Mouse (Mus musculus): Measurements from ENCODE around the gene Tas1r1. TPM values are rescaled to one million over a fixed set of nuclear protein-coding genes. Genes with fewer than 3 reads are reported as not detected.
A peak's percentile ranks its signal among the peaks of the same experiment; 100 is the strongest.

The Tas1r1 gene
- polyA plus RNA-seq, 1 experiment = not detected

DNA sequence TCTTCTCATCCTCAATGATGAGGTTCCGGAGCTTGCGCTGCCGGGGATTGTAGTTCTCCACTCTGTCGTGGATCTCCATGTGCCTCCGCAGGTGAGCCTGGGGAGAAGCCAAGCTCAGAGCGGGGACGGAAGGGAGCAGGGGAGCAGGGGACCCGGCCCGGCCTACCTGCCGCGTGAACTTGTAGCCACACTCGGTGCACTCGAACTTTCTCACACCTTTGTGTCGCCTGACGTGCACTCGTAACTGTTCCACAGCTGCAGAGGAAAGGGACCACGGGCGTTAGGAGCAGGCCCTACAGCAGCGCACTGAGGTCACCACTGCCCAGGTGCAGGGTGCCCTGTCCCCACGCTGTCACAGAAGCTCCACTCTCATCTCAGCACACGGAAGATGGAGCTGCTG lies 18.3 kb downstream of the Tas1r1 start:
- H3K27ac ChIP-seq (ENCODE audit: insufficient read depth, low read depth, low read length) = no peak overlapping the region
- H3K27me3 ChIP-seq (ENCODE audit: control insufficient read depth, insufficient read depth, low read length) = no peaks in the 10 kb centered on the region
- H3K4me3 ChIP-seq (ENCODE audit: low read depth, low read length) = no peak overlapping the region
- TF ChIP-seq POLR2A (IDR thresholded peaks at IDR 0.05; ENCODE audit: low read depth, low read length) (no peak), CTCF (IDR thresholded peaks at IDR 0.05; ENCODE audit: extremely low read depth, insufficient read length, insufficient replicate concordance, low read depth, low read length) (no peak)
- WGBS = 91% methylated on average over 21 of the region's 21 CpGs
- H3K4me1 ChIP-seq (ENCODE audit: control insufficient read depth, insufficient read depth, insufficient read length, low read length) = no peaks in the 10 kb centered on the region
- peaks cover 37% of the 10 kb centered on the region for H3K36me3 ChIP-seq (ENCODE audit: control insufficient read depth, insufficient read depth, low read length)

DNA sequence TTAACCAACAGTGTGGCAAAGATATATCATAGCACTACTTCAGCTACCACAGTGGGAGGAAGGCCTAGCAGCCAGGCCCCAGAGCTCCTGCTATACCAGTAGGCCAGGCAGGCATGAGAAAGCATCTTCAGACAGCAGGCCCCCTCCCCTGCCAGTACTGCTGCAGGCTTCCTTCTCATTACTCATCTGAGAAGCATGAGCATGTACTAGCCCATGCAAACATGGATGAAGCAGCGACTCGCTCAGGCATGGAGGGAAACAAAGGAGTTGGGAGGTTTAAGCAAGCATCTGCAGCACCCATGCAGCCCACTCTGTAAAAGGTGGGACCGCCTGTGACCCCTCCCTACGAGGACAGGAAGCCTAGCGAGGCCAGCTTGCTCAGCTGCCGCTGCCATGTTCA lies 19.3 kb downstream of the Tas1r1 start:
- Histone ChIP-seq H3K4me1 (ENCODE audit: control insufficient read depth, insufficient read depth, insufficient read length, low read length) (no peaks in the 10 kb centered on the region), H3K4me3 (ENCODE audit: low read depth, low read length) (no peak overlapping the region), H3K27me3 (ENCODE audit: control insufficient read depth, insufficient read depth, low read length) (no peaks in the 10 kb centered on the region), H3K27ac (ENCODE audit: insufficient read depth, low read depth, low read length) (no peak overlapping the region), H3K36me3 (ENCODE audit: control insufficient read depth, insufficient read depth, low read length) (peaks cover 37% of the 10 kb centered on the region)
- WGBS = 86% methylated on average over 6 of the region's 6 CpGs
- TF ChIP-seq POLR2A (IDR thresholded peaks at IDR 0.05; ENCODE audit: low read depth, low read length) = no peak

DNA sequence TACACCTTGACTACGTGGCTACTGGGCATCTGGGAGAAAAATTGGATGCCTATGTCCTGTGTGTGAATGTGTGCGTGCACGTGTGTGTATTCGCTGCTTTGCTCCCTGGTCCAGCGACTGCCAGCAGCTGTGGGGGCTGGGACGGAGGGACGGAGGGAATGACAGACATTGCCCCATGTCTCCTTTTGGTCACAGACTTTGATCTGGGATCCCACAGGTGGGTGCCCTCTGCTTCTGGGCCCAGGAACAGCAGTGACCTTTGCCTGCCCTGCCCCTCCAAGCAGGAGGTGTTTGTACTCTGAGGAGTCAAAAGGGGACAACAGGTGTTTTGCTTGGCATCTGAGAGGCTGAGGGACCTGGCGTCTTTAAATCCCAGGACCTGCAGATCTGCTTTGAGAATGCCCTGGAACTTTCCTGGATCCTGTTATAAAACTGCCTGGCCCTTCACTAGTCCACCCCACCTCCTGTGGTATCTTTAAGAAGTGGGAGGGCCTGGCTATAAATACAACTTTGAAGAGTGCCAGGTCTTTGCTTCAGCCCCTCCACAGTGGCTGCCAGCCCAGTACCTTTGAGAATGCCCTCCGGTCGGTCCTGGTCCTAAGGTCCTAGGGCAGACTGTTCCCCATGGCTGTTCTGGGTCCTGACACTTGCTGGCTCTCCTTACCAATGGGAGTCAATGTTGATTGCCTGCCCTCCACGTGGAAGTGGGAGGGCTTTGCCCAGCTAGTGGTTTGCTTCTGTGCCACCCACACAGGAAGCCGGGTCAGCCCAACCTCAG lies 25.1 kb downstream of the Tas1r1 start:
- H3K4me3 ChIP-seq (ENCODE audit: low read depth, low read length) = no peak overlapping the region
- peaks cover 29% of the 10 kb centered on the region for H3K4me1 ChIP-seq (ENCODE audit: control insufficient read depth, insufficient read depth, insufficient read length, low read length)
- TF ChIP-seq CTCF (IDR thresholded peaks at IDR 0.05; ENCODE audit: extremely low read depth, insufficient read length, insufficient replicate concordance, low read depth, low read length) (no peak), POLR2A (IDR thresholded peaks at IDR 0.05; ENCODE audit: low read depth, low read length) (no peak)
- no peak overlapping the region for H3K27ac ChIP-seq (ENCODE audit: insufficient read depth, low read depth, low read length)
- peaks cover 10% of the 10 kb centered on the region for H3K36me3 ChIP-seq (ENCODE audit: control insufficient read depth, insufficient read depth, low read length)
- H3K27me3 ChIP-seq (ENCODE audit: control insufficient read depth, insufficient read depth, low read length) = no peaks in the 10 kb centered on the region
- WGBS = 57% methylated on average over 12 of the region's 12 CpGs

DNA sequence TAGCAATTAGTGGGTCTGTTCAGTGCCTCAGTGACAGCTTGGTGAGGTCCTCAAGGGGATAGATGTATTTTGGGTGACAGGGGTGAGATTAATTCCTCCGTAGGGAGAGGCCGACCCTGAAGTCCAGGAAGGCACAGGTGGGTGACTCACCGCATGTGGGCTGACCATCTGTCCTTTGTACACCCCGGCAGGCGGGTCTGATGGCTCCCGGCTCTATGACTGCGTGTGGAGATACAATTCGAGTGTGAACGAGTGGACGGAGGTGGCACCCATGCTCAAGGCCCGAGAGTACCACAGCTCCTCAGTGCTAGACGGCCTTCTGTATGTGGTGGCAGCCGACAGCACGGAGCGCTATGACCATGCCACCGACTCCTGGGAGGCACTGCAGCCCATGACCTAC lies 26.3 kb downstream of the Tas1r1 start:
- Histone ChIP-seq H3K4me1 (ENCODE audit: control insufficient read depth, insufficient read depth, insufficient read length, low read length) (peaks cover 29% of the 10 kb centered on the region), H3K27me3 (ENCODE audit: control insufficient read depth, insufficient read depth, low read length) (no peaks in the 10 kb centered on the region), H3K36me3 (ENCODE audit: control insufficient read depth, insufficient read depth, low read length) (peaks cover 10% of the 10 kb centered on the region), H3K27ac (ENCODE audit: insufficient read depth, low read depth, low read length) (no peak overlapping the region), H3K4me3 (ENCODE audit: low read depth, low read length) (no peak overlapping the region)
- 85% methylated on average over 16 of the region's 16 CpGs for WGBS
- TF ChIP-seq POLR2A (IDR thresholded peaks at IDR 0.05; ENCODE audit: low read depth, low read length) (no peak), CTCF (IDR thresholded peaks at IDR 0.05; ENCODE audit: extremely low read depth, insufficient read length, insufficient replicate concordance, low read depth, low read length) (no peak)

DNA sequence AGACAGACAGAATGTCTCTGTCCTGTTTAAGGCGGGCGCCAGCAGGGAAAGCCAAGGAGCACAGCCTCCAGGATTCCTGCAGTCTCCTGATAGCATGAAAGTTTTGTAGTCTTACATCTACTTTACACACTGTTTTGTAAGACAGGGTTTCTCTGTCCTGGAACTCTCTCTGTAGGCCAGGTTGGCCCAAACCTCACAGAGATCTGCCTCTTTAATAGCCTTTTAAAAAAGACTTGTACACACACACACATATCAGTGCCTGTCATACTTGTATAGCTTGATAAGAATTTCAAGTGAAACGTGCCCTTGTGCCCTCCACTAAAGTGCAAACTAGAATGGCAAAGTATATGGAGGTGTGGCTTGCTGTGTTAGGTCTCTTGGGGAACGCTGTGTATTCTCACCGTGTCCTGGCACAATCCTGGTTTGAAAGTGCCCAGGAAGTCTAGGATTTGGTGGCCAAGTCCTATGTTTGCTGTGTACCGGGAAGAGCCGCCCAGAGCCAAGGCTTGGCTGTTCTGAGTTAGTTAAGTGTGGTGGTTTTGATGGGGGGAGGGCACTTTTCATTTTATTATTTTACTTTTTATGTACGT lies 27.1 kb downstream of the Tas1r1 start:
- Histone ChIP-seq H3K4me3 (ENCODE audit: low read depth, low read length) (peak overlapping the region; percentile 85), H3K27ac (ENCODE audit: insufficient read depth, low read depth, low read length) (peak overlapping the region; percentile 10; the same call in 1 of the 2 replicates), H3K4me1 (ENCODE audit: control insufficient read depth, insufficient read depth, insufficient read length, low read length) (peaks cover 29% of the 10 kb centered on the region), H3K27me3 (ENCODE audit: control insufficient read depth, insufficient read depth, low read length) (no peaks in the 10 kb centered on the region), H3K36me3 (ENCODE audit: control insufficient read depth, insufficient read depth, low read length) (peaks cover 10% of the 10 kb centered on the region)
- WGBS = 32% methylated on average over 8 of the region's 8 CpGs
- TF ChIP-seq POLR2A (IDR thresholded peaks at IDR 0.05; ENCODE audit: low read depth, low read length) = no peak
- no peak for TF ChIP-seq CTCF (IDR thresholded peaks at IDR 0.05; ENCODE audit: extremely low read depth, insufficient read length, insufficient replicate concordance, low read depth, low read length)

DNA sequence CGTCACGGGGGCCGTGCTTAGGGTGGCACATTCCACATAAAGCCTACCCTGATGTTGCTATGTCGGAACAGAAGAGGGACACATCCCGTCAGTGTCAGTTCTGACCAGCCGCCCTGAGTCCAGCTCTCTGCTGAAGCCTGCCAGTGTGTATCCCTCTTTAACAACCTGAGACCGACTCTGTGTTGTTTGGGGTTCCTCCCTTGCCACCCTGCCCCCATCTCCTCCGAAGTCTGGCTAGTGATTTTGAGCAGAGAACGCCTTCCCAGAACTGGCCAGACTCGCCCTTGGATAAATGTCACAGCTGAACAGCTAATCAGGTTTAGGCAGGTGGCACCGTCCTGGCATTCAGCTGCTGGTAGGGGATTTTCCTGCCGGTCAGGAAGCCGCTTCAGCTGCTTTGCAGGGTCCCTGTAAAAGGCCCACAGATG lies 27.6 kb downstream of the Tas1r1 start:
- Histone ChIP-seq H3K4me1 (ENCODE audit: control insufficient read depth, insufficient read depth, insufficient read length, low read length) (peaks cover 29% of the 10 kb centered on the region), H3K27ac (ENCODE audit: insufficient read depth, low read depth, low read length) (peak overlapping the region; percentile 10), H3K27me3 (ENCODE audit: control insufficient read depth, insufficient read depth, low read length) (no peaks in the 10 kb centered on the region), H3K36me3 (ENCODE audit: control insufficient read depth, insufficient read depth, low read length) (peaks cover 7% of the 10 kb centered on the region), H3K4me3 (ENCODE audit: low read depth, low read length) (peak overlapping the region; percentile 85)
- TF ChIP-seq POLR2A (IDR thresholded peaks at IDR 0.05; ENCODE audit: low read depth, low read length) (no peak), CTCF (IDR thresholded peaks at IDR 0.05; ENCODE audit: extremely low read depth, insufficient read length, insufficient replicate concordance, low read depth, low read length) (no peak)
- WGBS = 8% methylated on average over 13 of the region's 13 CpGs

DNA sequence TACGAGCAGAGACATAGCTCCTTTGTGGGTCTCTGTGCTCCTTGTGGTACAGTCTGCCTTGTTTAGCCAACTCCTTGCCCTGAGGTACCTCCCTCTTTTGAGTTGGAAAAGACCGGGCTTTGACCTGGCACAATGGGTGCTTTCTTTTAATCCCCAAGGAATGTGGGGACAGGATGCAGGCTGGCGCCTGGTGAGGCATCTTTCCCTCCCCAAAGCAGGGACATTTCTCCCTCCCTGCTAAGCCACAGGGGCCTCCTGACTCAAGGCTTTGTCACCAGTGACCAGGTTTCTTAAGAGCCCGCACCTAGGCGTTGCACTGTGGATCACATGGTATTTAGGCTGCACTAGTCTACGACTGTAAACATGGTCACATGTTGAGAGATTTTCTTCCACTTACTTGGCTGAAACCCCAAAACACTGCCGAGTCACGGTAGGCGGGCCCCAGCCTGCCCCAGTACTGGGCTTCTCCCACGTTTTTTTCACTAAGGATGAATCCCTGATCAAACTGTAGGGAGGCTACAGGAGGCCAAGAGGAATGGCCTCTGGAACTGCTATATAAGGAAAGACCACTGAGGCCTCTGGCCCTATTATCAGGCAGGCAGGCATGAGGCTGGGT lies 28.2 kb downstream of the Tas1r1 start:
- Histone ChIP-seq H3K27me3 (ENCODE audit: control insufficient read depth, insufficient read depth, low read length) (no peaks in the 10 kb centered on the region), H3K4me3 (ENCODE audit: low read depth, low read length) (peak overlapping the region; percentile 85), H3K36me3 (ENCODE audit: control insufficient read depth, insufficient read depth, low read length) (peaks cover 2% of the 10 kb centered on the region; the same call in 1 of the 2 replicates), H3K4me1 (ENCODE audit: control insufficient read depth, insufficient read depth, insufficient read length, low read length) (peaks cover 29% of the 10 kb centered on the region), H3K27ac (ENCODE audit: insufficient read depth, low read depth, low read length) (peak overlapping the region; percentile 10; the same call in 1 of the 2 replicates)
- TF ChIP-seq CTCF (IDR thresholded peaks at IDR 0.05; ENCODE audit: extremely low read depth, insufficient read length, insufficient replicate concordance, low read depth, low read length) = no peak
- TF ChIP-seq POLR2A (IDR thresholded peaks at IDR 0.05; ENCODE audit: low read depth, low read length) = no peak
- WGBS = 3% methylated on average over 10 of the region's 10 CpGs

All from small intestine, adult 2 months (tissue).